Mouse (Mus musculus) cortical plate, adult 2 months (tissue): ENCODE results near the gene Btk.

Source experiments
- CTCF ChIP-seq: fragments of 200-500 bp; IDR thresholded peaks from 2 replicates; pipeline ENCODE4 v1.5.1; 2011; ENCODE audit warnings: mild to moderate bottlenecking, control low read depth, low read length; ENCODE audit not compliant: insufficient read depth; ENCODE audit errors: extremely low read depth
- POLR2A ChIP-seq: fragments of 200-500 bp; IDR thresholded peaks from 2 replicates; pipeline ENCODE4 v1.6.1; 2011; ENCODE audit warnings: mild to moderate bottlenecking, low read length, control low read depth; ENCODE audit not compliant: insufficient read depth; ENCODE audit errors: extremely low read depth

- TF ChIP-seq CTCF (no peak), POLR2A (no peak)
Observed at GRCm38 (mm10) chrX:134588261-134588660, 4.9 kb upstream of the Btk start.
